Mouse (Mus musculus) gastrocnemius, postnatal 4 days (tissue): ENCODE measurements around the gene Olfr51. TPM values are rescaled to one million over a fixed set of nuclear protein-coding genes. Genes with fewer than 3 reads are reported as not detected.
A peak's percentile ranks its signal among the peaks of the same experiment; 100 is the strongest.
"Not testable (repeated sequence)": the region's sequence is repeated elsewhere in the genome, so short reads cannot be mapped to it uniquely, and the experiment has no call there.

Experiments
- DNase-seq, 2 experiments: peaks; one replicate each; pipeline ENCODE4 v3.0.0; 2021 to 2022; ENCODE audit warnings: low spot score in 2 of 2, mixed read lengths in 2 of 2
- long read RNA-seq, 2 experiments: library from polyadenylated mRNA; stranded (forward); transcript quantifications; one replicate each; pipeline ENCODE4 v2.0.0; 2021
- total RNA-seq, 2 experiments: library from RNA; stranded (reverse); gene quantifications; 2 replicates each; pipeline ENCODE4 v1.2.3; 2021

Olfr51 gene
- total RNA-seq, result not detected
- long read RNA-seq, experiment 1, result 0 reads
- long read RNA-seq, experiment 2, result 0 reads

DNA sequence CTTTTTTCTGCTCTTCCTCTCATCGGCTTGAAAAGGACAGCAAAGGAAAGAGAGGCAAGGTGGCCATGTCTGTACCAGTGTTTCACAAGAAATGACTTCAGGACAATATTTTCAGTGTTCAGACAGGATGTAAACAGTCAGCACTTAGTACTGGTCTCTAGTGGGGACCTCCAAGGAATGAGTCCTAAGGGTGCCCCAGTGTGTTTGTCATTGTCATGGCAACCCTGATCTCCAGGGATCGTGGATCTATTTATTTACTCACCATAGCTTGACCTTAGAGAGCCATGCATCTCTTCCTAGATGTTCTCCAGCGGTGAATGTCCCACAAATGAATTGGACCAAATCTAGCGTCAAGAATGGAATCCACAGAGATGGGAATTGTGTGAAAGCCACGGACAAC, at the start of gene Olfr51:
Olfr51 (plus strand) TSS at position 301 of the 400 bp plus-strand sequence.
- DNase-seq, result no peak

DNA sequence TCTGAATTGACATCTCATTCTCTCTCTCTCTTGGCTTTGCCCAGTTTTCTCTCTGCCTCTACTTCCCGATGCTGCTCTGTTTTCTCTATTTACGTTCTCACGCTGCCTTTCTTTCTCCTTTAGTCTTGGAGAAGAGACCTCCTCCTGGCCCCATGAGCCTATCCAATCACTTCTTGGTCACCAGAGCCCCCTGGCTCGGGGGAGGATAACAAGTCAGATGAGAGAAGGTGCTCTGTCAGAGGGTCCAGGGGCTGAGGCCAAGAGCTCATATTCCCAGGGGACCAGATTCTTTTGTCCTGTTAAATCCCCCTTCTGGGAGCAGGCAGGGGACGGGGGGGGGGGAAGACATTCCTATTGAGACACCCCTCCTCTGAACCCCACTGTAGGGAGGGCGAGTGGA, 49.7 kb upstream of the Olfr51 start, which contains the start of gene Prop1:
Prop1 (minus strand) TSS at position 101 of the 400 bp plus-strand sequence.
- DNase-seq, result no peak

DNA sequence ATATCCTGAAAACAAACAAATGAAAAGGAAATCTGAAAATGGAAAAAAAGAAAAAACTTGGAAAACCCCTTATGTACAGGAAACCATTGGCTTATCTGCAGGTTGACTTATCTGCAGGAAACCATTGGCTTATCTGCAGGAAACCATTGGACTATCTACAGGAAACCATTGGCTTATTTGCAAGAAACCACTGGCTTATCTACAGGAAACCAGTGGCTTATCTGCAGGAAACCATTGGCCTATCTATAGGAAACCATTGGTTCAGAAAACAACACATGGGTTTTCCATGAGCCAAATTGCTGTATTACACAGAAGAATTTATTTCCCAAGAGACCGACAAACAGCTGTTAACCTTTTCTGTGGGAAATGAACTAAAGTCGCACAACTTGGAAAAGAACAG, 38.5 kb upstream of the Olfr51 start:
- DNase-seq, result no peak

DNA sequence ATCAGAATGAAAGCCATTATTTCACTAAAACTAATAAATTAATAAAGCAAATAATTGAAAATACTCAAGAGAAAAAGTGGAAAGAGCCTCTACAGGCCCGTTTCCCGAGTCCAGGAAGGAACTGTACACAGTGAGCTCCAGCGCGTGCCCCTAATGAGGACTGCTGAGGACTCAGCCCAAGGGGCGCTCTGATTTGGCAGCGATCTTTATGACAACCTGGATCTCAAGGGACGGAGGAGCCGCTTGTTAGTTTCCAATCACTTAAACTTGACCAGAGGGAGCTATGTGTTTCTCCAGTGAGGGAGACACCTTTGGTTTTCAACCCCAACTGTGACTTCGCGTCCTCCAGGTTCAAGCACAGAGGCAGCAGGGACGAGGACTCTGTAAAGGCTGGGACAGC, 37.2 kb upstream of the Olfr51 start, which contains the start of gene Olfr1378:
Olfr1378 (plus strand) TSS at position 301 of the 400 bp plus-strand sequence.
- no peak for DNase-seq

- DNase-seq, result no peak
Measured at GRCm38 (mm10) chr11:50977216-50977615, 26.2 kb upstream of the Olfr51 start.

GRCm38 (mm10) chr11:50981667-50982066, 21.7 kb upstream of the Olfr51 start, which contains the start of gene Olfr1377:
Gene Olfr1377 (plus strand): TSS chr11:50981967.
- no peak for DNase-seq

- no peak for DNase-seq
Measured at GRCm38 (mm10) chr11:51011821-51012220, 8.4 kb downstream of the Olfr51 start.

DNA sequence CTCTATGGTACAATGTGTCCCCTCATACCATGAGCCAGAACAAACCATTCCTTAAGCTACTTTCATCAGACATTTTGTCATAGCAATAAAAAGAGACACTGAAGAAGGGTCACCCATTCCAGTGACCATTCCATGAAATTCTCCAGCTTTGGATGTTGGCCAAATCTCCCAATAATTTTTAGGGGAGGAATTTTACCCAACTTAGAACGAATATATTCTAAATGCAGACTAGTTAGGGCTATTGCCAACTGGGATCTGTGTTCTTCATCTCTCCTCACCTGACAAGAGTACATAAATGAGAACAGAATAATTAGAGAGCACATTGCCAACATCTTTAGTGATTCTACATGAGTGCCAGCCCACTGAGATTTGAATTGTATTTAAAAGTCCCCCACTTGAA, 10.5 kb downstream of the Olfr51 start, which contains the start of gene Olfr54:
Olfr54 (plus strand) TSS at position 301 of the 400 bp plus-strand sequence.
- DNase-seq, result no peak

GRCm38 (mm10) chr11:51016341-51016740, 12.9 kb downstream of the Olfr51 start:
- DNase-seq, result no peak

- not testable (repeated sequence) for DNase-seq
Measured at GRCm38 (mm10) chr11:51026811-51027210, 23.4 kb downstream of the Olfr51 start.

- not testable (repeated sequence) for DNase-seq
Measured at GRCm38 (mm10) chr11:51029381-51029780, 26.0 kb downstream of the Olfr51 start.

DNA sequence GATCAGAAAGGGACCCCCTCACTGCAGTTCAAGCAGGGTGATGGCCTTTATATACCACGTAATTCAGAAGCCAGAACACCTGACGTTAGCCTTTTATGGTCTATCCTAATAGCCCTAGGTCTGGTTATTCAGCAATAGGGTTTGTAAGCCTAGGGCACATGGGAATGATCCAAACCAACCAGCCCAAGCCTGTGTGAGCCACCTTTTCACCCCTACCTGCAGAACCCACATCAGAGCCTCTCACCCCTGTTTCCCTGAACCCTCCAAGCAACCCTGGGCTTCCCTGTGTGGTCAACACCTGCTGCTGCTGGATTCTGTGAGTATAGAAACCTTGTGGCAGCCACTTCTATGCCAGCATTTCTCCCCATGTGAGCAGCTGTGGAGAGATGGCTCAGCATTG, 26.8 kb downstream of the Olfr51 start:
- DNase-seq, result no peak

DNA sequence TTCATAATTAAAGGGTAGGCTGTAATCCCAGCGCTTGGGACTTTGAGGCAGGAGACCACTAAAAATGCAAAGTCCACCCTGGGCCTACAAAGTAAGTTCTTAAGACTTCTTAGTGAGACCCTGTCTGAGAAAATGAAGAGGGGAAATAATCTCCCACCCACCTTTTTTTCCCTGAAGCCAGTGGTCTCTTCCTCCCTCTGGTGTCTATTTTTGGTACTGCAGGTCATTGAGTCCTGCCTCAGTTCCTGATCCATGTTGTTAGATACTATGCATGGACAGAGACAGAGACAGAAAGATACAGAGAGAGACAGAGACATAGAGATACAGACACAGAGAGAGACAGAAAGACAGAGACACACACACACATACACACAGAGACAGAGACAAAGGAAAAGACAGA, 29.5 kb downstream of the Olfr51 start:
- no peak for DNase-seq

DNA sequence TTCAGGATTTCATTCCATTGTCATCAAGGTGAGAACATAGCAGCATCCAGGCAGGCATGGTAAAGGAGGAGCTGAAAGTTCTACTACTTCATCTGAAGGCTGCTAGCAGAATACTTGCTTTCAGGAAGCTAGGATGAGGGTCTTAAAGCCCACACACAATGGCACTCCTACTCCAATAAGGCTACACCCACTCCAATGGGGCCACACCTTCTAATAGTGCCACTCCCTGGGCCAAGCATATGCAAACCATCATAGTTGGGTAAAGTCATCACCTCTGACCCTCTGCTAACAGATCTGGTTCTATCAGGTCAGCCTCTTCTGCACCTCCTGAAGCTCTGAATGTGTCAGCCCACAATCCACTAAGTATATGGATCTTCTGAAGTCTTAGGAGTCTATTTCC, 30.7 kb downstream of the Olfr51 start:
- not testable (repeated sequence) for DNase-seq

- no peak for DNase-seq
Measured at GRCm38 (mm10) chr11:51035951-51036350, 32.6 kb downstream of the Olfr51 start.

GRCm38 (mm10) chr11:51044776-51045175, 41.4 kb downstream of the Olfr51 start:
- DNase-seq, result not testable (repeated sequence)

DNA sequence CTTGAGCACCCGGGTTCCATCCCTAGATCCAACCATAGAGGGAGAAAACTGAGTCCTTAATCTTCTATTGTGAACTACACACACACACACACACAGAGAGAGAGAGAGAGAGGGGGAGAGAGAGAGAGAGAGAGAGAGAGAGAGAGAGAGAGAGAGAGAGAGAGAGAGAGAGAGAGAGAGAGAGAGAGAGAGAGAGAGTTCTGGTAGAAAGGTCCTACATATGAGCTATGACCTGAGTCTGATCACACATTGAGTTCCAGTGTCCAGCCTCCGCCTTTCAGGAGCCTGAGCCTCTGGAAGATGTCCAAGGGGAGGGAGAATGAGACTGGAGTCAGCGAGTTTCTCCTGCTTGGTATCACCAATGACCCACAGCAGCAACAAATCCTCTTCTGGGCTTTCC, 44.4 kb downstream of the Olfr51 start, which contains the start of gene Olfr1375:
Olfr1375 (plus strand) TSS at position 301 of the 400 bp plus-strand sequence.
- DNase-seq, result not testable (repeated sequence)

DNA sequence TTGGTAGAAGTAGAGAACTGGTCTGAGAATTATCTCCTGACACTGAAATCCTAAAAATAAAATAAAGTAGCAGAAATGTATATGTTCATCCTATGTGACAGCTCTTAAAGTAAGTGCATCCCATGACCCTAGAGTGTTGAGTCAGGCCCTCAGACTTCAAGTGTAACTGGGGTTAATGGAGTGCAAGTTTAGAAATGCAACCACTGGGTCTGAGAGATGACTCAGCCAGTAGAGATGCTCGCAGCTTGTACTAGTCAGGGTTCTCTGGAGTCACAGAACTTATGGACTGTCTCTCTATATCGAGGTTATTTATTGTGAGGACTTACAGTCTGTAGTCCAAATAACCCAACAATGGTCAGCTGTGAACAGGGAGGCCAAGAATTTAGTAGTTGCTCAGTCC, 48.3 kb downstream of the Olfr51 start:
- DNase-seq, result no peak

- DNase-seq, result no peak
Measured at GRCm38 (mm10) chr11:51053230-51053629, 49.8 kb downstream of the Olfr51 start.

DNA sequence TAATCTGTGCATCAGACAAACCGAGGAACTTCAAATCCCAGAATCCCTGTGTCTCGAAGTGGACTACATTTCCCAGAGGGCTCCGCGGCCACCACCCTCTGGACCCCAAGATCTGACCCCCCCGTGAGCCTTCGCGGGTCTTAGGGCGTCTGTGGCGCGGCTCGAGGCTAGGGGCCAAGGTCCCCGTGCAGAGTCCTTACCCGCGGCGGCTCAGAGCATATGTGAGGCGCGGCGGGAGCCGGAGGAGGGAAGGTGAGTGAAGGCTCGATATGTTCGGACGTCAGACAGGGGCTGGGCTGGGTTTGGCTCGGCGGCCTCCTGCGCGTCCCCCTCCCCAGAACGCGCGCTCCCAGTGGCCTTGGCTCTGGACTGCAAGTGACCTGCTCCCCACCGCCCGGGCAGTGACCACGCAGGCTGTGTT, 55.8 kb downstream of the Olfr51 start, which contains the start of gene Zfp354a:
Zfp354a (plus strand) TSS at position 107 of the 421 bp plus-strand sequence.
- DNase-seq, result peak; percentile 41 to 73
